Mouse (Mus musculus): ENCODE data around the gene Kcnj14. TPM values are rescaled to one million over a fixed set of nuclear protein-coding genes. Genes with fewer than 3 reads are reported as not detected.

The Kcnj14 gene
- polyA plus RNA-seq (2017; shearing (Covaris generic)), result 0.11 TPM

DNA sequence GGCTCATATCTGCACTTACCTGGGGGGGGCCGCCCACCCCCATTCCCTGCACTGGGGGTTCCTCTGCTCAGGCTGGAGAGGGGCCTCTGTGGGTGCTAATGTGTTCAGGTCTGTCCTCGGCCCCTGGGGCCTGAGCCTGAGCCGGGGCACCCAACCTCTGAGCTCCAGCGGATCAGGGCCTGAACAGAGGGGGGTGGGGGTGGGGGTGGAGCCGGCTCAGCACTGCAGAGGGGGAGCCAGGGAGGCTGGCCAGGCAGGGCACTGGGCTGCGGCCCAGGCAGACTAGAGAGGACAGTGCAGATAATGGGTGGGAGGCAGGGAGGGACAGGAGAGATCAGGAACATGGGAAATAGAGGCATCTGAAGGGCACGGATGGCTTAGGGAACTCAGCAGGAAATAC is at the start of gene Kcnj14:
Kcnj14 (minus strand) TSS at position 185 of the 400 bp plus-strand sequence.

DNA sequence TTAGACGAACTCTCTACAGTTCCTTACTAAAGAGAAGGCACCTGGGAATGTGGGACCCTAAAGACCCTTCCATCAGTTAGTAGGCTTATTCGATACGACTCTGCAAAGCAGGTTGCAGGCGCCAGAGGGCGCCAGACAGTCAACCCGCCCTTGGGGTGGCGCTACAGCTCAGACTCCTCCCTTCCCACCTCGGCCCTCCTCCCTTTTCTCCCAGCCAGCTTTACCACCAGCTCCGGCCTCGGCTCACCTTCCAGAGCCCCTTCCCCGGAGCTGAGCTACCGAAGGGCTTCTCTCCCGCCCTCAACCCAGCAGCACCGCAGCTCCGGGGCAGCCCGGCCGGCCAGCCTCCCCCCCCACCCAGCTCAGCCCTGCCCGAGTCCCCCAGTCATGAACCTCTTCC is 48.0 kb upstream of the Kcnj14 start, which contains the start of gene Kdelr1:
Kdelr1 (plus strand) TSS at position 149 of the 400 bp plus-strand sequence.

DNA sequence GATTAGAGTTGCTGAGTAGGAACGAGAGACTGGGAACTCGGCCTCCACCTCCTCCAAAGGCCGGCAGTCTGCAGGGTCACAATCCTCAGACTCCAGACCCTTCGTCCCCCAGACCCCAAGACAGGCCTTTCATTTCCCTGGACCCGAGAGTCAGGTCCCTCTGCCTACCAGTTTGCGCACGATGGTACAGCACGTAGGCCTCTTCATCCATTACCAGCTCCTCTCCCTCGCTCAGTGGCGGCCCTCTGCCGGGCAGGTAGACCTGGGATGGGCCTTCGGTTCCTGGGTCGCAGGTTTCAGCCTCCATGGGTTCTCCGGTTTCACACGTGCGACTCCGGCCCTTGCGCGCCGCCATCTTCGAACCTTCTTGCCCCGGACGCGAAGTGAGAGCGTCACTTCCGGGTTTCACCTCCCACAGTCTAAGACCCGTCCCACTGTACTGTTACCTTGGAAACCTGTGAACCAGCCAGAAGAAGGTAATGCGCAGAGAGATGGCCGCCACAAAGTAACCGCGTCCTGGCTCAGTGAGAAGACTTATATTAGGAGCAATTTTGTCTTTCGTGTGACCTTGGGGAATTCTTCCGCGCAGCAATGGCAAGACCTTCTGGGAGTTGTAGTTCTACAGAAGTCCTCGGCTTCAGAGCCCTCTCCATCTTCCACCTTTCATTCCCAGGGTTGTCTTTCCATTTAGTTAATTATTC is 6.0 kb upstream of the Kcnj14 start, which contains the start of gene Grwd1:
Grwd1 (minus strand) TSS at position 518 of the 701 bp plus-strand sequence.

DNA sequence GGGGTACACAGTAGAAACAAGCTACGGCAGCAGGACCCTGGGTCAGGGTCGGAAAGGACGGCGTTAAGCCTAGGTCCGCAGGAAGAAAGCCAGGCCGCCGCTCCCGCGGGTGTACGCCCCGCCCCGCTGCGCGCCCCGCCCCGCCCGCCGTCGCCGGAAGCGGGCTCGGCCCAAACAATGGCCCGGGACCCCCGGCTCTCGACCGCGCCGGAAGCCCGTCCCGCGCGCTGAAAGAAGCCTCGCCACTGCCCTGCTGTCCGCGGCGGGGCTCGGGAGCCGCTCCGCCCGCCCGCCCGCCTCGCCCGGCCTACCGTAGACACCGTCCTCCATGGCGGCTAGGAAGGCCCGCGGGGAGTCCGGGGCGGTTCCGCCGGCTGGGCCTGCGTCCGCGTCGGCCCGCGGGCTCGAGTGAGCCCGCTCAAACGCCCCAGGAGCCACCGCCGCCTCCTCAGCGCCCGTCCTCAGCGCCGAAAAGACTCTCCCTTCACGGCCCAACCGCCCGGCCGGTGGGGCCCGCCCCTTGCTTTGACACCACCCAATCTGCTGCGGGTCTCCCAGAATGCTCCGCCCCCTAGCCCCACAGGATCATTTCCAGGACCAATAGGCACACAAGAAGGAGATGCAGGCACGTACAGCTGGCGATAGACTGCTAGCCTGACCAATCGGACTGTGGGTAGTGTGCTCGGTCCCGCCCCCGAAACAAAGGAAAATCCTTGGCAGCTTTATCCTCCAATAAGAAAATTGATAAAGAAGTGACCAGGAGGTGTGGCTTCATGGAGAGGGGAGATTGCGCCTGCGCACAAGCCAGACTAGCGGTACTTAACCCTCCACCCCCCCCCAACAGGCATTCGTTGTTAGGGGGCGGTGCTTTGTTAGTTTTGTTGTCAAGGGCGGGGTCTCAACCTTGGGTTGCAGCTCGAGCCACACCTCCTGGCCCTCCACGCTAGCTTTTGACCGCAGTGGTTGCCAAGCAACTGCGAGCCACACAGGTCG is 10.5 kb downstream of the Kcnj14 start, which contains the start of gene Cyth2:
Cyth2 (minus strand) TSS at position 795 of the 993 bp plus-strand sequence.

DNA sequence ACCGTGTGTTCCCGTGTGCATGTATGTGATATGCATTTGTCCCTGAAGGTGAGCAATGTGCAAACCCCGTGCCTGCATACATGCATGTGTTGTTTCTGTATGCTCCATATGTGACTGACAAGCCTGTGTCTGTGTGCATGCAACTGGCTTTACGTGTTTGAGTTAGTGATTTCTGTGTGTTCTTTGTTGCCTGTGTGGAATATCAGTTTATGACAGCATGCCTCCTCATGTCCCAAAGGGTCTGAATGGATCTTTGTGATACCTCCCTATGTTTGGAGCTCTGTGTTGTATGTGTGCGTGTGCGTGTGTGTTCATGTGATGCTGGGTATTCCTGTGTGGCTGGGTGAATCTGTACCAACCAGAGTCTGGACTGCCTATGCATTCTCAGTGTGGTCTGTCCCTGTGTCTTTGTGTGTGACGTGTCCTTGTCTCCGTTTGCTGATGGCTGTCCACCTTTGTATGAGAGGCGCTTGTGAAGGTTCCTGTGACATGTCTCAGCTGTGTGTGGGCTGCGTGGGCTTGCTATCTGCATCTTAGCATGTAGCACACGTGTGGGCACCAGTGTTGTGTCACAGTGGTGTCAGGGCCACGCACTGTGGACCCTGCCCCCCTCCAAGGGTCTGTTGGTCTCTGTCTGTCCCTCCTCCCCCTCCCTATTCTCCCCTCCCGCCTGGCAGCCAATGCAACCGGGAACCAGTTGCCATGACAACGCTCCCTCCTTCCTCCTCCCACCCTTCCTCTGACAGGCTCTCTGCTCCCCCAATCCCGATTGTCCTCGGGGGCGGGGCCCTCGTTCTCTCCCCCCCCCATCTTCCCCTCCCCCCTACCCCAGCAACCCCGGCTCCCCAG is 39.8 kb downstream of the Kcnj14 start, which contains the start of gene Sult2b1:
Sult2b1 (minus strand) TSS at position 146 of the 849 bp plus-strand sequence.

DNA sequence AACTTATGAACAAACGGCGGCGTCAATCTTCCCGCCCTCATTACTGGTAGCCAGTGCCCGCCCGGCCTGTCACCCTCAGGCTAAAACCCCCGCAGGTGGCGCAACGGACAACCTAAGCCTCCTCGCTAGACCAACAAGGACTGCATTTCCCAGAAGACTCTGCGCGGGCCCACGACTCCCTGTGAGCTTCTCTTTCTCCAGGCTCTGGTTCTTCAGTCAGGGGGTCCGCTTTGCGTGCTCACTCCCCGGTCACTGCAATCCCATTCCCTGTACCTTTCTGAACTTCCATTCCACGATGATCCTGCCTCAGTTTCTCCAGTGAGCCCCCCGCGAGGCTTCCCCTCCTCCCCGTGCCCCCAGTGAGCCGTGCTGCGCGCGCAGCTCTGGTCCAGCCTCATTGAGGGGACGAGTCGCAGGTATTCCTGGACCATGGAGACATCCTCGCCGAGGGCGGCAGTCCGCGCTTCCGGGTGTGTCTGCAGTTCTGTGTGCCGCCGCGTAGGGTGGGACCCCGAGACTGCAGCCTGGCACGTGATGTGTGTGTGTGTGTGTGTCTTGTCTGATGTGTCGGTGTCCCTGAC is 41.0 kb downstream of the Kcnj14 start, which contains the start of gene Lmtk3:
Lmtk3 (plus strand) TSS at position 228 of the 581 bp plus-strand sequence.

Other genes with a start within 250 kb of the Kcnj14 start
- gene Fgf21, start 209.3 kb downstream of the Kcnj14 start, polyA plus RNA-seq (2017; shearing (Covaris generic)), result not detected
- gene Fut1, start 207.5 kb downstream of the Kcnj14 start, polyA plus RNA-seq (2017; shearing (Covaris generic)), result not detected
- gene Izumo1, start 203.0 kb downstream of the Kcnj14 start, polyA plus RNA-seq (2017; shearing (Covaris generic)), result not detected
- 0.51 TPM for gene Rasip1, start 197.3 kb downstream of the Kcnj14 start, polyA plus RNA-seq (2017; shearing (Covaris generic))
- gene Mamstr, start 184.8 kb downstream of the Kcnj14 start, polyA plus RNA-seq (2017; shearing (Covaris generic)), result 1.3 TPM
- gene Fut2, start 158.4 kb downstream of the Kcnj14 start, polyA plus RNA-seq (2017; shearing (Covaris generic)), result 0.25 TPM
- gene Ntn5, start 140.8 kb downstream of the Kcnj14 start, polyA plus RNA-seq (2017; shearing (Covaris generic)), result not detected
- 0.16 TPM for gene Sec1, start 130.4 kb downstream of the Kcnj14 start, polyA plus RNA-seq (2017; shearing (Covaris generic))
- gene Car11, start 124.9 kb downstream of the Kcnj14 start, polyA plus RNA-seq (2017; shearing (Covaris generic)), result 8.2 TPM
- gene Dbp, start 119.7 kb downstream of the Kcnj14 start, polyA plus RNA-seq (2017; shearing (Covaris generic)), result 11.2 TPM
- 2,128 TPM for gene Rpl18, start 109.3 kb downstream of the Kcnj14 start, polyA plus RNA-seq (2017; shearing (Covaris generic))
- gene Sphk2, start 106.8 kb downstream of the Kcnj14 start, polyA plus RNA-seq (2017; shearing (Covaris generic)), result 40.0 TPM
- gene Fam83e, start 103.6 kb downstream of the Kcnj14 start, polyA plus RNA-seq (2017; shearing (Covaris generic)), result 0.35 TPM
- gene Spaca4, start 99.0 kb downstream of the Kcnj14 start, polyA plus RNA-seq (2017; shearing (Covaris generic)), result not detected
- 0.07 TPM for gene Lmtk3, start 41.0 kb downstream of the Kcnj14 start, polyA plus RNA-seq (2017; shearing (Covaris generic))
- 3.8 TPM for gene Sult2b1, start 40.1 kb downstream of the Kcnj14 start, polyA plus RNA-seq (2017; shearing (Covaris generic))
- 25.0 TPM for gene Cyth2, start 10.2 kb downstream of the Kcnj14 start, polyA plus RNA-seq (2017; shearing (Covaris generic))
- 43.8 TPM for gene Grwd1, start 6.2 kb upstream of the Kcnj14 start, polyA plus RNA-seq (2017; shearing (Covaris generic))
- 109 TPM for gene Kdelr1, start 48.0 kb upstream of the Kcnj14 start, polyA plus RNA-seq (2017; shearing (Covaris generic))
- gene Grin2d, start 53.6 kb upstream of the Kcnj14 start, polyA plus RNA-seq (2017; shearing (Covaris generic)), result 0.12 TPM
- 0.68 TPM for gene Syngr4, start 71.9 kb upstream of the Kcnj14 start, polyA plus RNA-seq (2017; shearing (Covaris generic))
- gene Tmem143, start 72.2 kb upstream of the Kcnj14 start, polyA plus RNA-seq (2017; shearing (Covaris generic)), result 9.2 TPM
- 777 TPM for gene Emp3, start 96.6 kb upstream of the Kcnj14 start, polyA plus RNA-seq (2017; shearing (Covaris generic))
- 2.3 TPM for gene Ccdc114, start 99.3 kb upstream of the Kcnj14 start, polyA plus RNA-seq (2017; shearing (Covaris generic))
- not detected for gene Abcc6, start 205.5 kb upstream of the Kcnj14 start, polyA plus RNA-seq (2017; shearing (Covaris generic))
- gene Nomo1, start 208.9 kb upstream of the Kcnj14 start, polyA plus RNA-seq (2017; shearing (Covaris generic)), result 23.2 TPM